Mouse (Mus musculus) spleen, postnatal 36 days (tissue): ENCODE data around the gene Ablim1.

ENCODE experiments used
- DNase-seq, 2 experiments: peaks; one replicate each; pipeline ENCODE4 v3.0.0; 2022; ENCODE audit warnings: low spot score in 2 of 2, mixed read lengths in 1 of 2

Ablim1 gene

GRCm38 (mm10) chr19:57016995-57017784 lies 297.5 kb downstream of the Ablim1 start:
- no peak for DNase-seq

GRCm38 (mm10) chr19:57014808-57015207 lies 299.9 kb downstream of the Ablim1 start:
- DNase-seq, result peak; percentile 10 to 26

GRCm38 (mm10) chr19:57013271-57013677 lies 301.4 kb downstream of the Ablim1 start:
- DNase-seq, result peak in 1 of 2 experiments; percentile 23

- no peak for DNase-seq
Measured at GRCm38 (mm10) chr19:57012068-57012467, 302.7 kb downstream of the Ablim1 start.

GRCm38 (mm10) chr19:57010064-57010463 lies 304.7 kb downstream of the Ablim1 start:
- no peak for DNase-seq

GRCm38 (mm10) chr19:57009653-57010052 lies 305.1 kb downstream of the Ablim1 start:
- no peak for DNase-seq

- DNase-seq, result no peak
Measured at GRCm38 (mm10) chr19:57007781-57008710, 306.7 kb downstream of the Ablim1 start, which contains the start of gene Afap1l2. Afap1l2 (minus strand) TSS chr19:57008228.

GRCm38 (mm10) chr19:57007291-57007690 lies 307.4 kb downstream of the Ablim1 start:
- no peak for DNase-seq

GRCm38 (mm10) chr19:57006841-57007240 lies 307.9 kb downstream of the Ablim1 start:
- DNase-seq, result no peak

GRCm38 (mm10) chr19:57005062-57005461 lies 309.7 kb downstream of the Ablim1 start:
- DNase-seq, result no peak

- no peak for DNase-seq
Measured at GRCm38 (mm10) chr19:57003460-57003810, 311.3 kb downstream of the Ablim1 start.

GRCm38 (mm10) chr19:57002741-57003459 lies 311.8 kb downstream of the Ablim1 start:
- DNase-seq, result no peak

- no peak for DNase-seq
Measured at GRCm38 (mm10) chr19:57001926-57002325, 312.8 kb downstream of the Ablim1 start.

- no peak for DNase-seq
Measured at GRCm38 (mm10) chr19:57000592-57000991, 314.1 kb downstream of the Ablim1 start.

- DNase-seq, result no peak
Measured at GRCm38 (mm10) chr19:56999781-57000180, 314.9 kb downstream of the Ablim1 start.

- DNase-seq, result no peak
Measured at GRCm38 (mm10) chr19:56998910-56999309, 315.8 kb downstream of the Ablim1 start.

- DNase-seq, result no peak
Measured at GRCm38 (mm10) chr19:56998331-56998730, 316.4 kb downstream of the Ablim1 start.

GRCm38 (mm10) chr19:56997164-56997599 lies 317.5 kb downstream of the Ablim1 start:
- DNase-seq, result peak in 1 of 2 experiments; percentile 5

- DNase-seq, result no peak
Measured at GRCm38 (mm10) chr19:56995441-56995840, 319.3 kb downstream of the Ablim1 start.

- no peak for DNase-seq
Measured at GRCm38 (mm10) chr19:56994653-56995052, 320.1 kb downstream of the Ablim1 start.

- no peak for DNase-seq
Measured at GRCm38 (mm10) chr19:56993763-56994162, 321.0 kb downstream of the Ablim1 start.
